Mouse (Mus musculus) midbrain, embryonic 11.5 days (tissue): ENCODE measurements around the gene Copg1. TPM values are rescaled to one million over a fixed set of nuclear protein-coding genes. Genes with fewer than 3 reads are reported as not detected.
"Not testable (repeated sequence)": the region's sequence is repeated elsewhere in the genome, so short reads cannot be mapped to it uniquely, and the experiment has no call there.

Experiments
- ATAC-seq: fragments of 200-750 bp; cut with Nextera tagmentation; 2 replicates; pipeline ENCODE4 v1.8.0; 2017; ENCODE audit warnings: moderate TSS enrichment, moderate library complexity; ENCODE audit not compliant: low FRiP score
- DNase-seq: peaks from one replicate; pipeline ENCODE4 v3.0.0; 2015; ENCODE audit warnings: low spot score; ENCODE audit errors: missing footprints
- H3K27ac ChIP-seq: fragments of 300-500 bp; sonication (generic); 2 replicates; pipeline ENCODE4 v1.5.1; 2014; ENCODE audit warnings: low read depth, low read length
- H3K27me3 ChIP-seq: fragments of 300-500 bp; sonication (generic); 2 replicates; pipeline ENCODE4 v1.6.1; 2014; ENCODE audit warnings: mild to moderate bottlenecking, low read length, moderate library complexity, mixed read lengths; ENCODE audit not compliant: control insufficient read depth, insufficient read depth
- H3K36me3 ChIP-seq: fragments of 300-500 bp; sonication (generic); 2 replicates; pipeline ENCODE4 v1.6.1; 2014; ENCODE audit warnings: mild to moderate bottlenecking, low read length, moderate library complexity, mixed read lengths; ENCODE audit not compliant: control insufficient read depth, insufficient read depth
- H3K4me1 ChIP-seq: fragments of 300-500 bp; sonication (generic); 2 replicates; pipeline ENCODE4 v1.6.1; 2014; ENCODE audit warnings: low read length; ENCODE audit not compliant: control insufficient read depth, insufficient read depth
- H3K4me2 ChIP-seq: fragments of 300-500 bp; sonication (generic); 2 replicates; pipeline ENCODE4 v1.6.1; 2014; ENCODE audit warnings: mild to moderate bottlenecking, moderate library complexity
- H3K4me3 ChIP-seq: fragments of 300-500 bp; sonication (generic); 2 replicates; pipeline ENCODE4 v1.5.1; 2014; ENCODE audit warnings: low read depth, low read length
- H3K9ac ChIP-seq: fragments of 300-500 bp; sonication (generic); 2 replicates; pipeline ENCODE4 v1.6.1; 2014; ENCODE audit warnings: low read length
- H3K9me3 ChIP-seq: fragments of 300-500 bp; sonication (generic); 2 replicates; pipeline ENCODE4 v1.6.1; 2016; ENCODE audit warnings: low read length; ENCODE audit not compliant: control insufficient read depth
- WGBS: fragments of 180-500 bp; shearing (Covaris S2); extraction: QIAGEN DNeasy Blood & Tissue Kit; methylation state at CpG from one replicate; pipeline ENCODE4 v1.1.7; 2014; 5-methylcytosine and 5-hydroxymethylcytosine counted together
- polyA plus RNA-seq: library from polyadenylated mRNA; unstranded; fragments of >200 nt; fragmentation: Nextera tagmentation; extraction: Ambion mirVana; gene quantifications from 2 replicates; pipeline ENCODE4 v1.2.1, GENCODE M21; 2014

Copg1 gene
- polyA plus RNA-seq, 1 experiment from 2014 or later, result 132 TPM

- no peak overlapping the region for H3K4me3 ChIP-seq
- H3K36me3 ChIP-seq, result peaks cover 3% of the 10 kb centered on the region; the same call in 1 of the 2 replicates
- no peaks in the 10 kb centered on the region for H3K9me3 ChIP-seq
- no peaks in the 10 kb centered on the region for H3K27me3 ChIP-seq
- peaks cover 11% of the 10 kb centered on the region for H3K4me1 ChIP-seq
- DNase-seq (no peak), ATAC-seq (no peak)
- no peak overlapping the region for H3K4me2 ChIP-seq
- H3K9ac ChIP-seq, result no peak overlapping the region
- H3K27ac ChIP-seq, result no peak overlapping the region
- WGBS, result 89% methylated on average over 5 of the region's 5 CpGs
Observed at GRCm38 (mm10) chr6:87915939-87916338, 28.3 kb downstream of the Copg1 start.

GRCm38 (mm10) chr6:87921201-87921600 lies 33.6 kb downstream of the Copg1 start:
- H3K27me3 ChIP-seq, result no peaks in the 10 kb centered on the region
- WGBS, result 93% methylated on average over 4 of the region's 4 CpGs

GRCm38 (mm10) chr6:87923624-87924023 lies 36.0 kb downstream of the Copg1 start:
- no peak overlapping the region for H3K4me3 ChIP-seq
- no peak overlapping the region for H3K4me2 ChIP-seq
- H3K9me3 ChIP-seq, result no peaks in the 10 kb centered on the region
- H3K36me3 ChIP-seq, result peaks cover 7% of the 10 kb centered on the region
- no peak overlapping the region for H3K9ac ChIP-seq
- H3K27me3 ChIP-seq, result no peaks in the 10 kb centered on the region
- no peak overlapping the region for H3K27ac ChIP-seq
- H3K4me1 ChIP-seq, result no peaks in the 10 kb centered on the region
- DNase-seq (no peak), ATAC-seq (no peak)
- 94% methylated on average over 1 of the region's 1 CpGs for WGBS

More at GRCm38 (mm10) chr6:87921201-87921600, 33.6 kb downstream of the Copg1 start:
- Histone ChIP-seq H3K9me3 (no peaks in the 10 kb centered on the region), H3K4me1 (no peaks in the 10 kb centered on the region), H3K4me3 (no peak overlapping the region), H3K27ac (no peak overlapping the region), H3K36me3 (peaks cover 7% of the 10 kb centered on the region), H3K9ac (no peak overlapping the region), H3K4me2 (no peak overlapping the region)
- no peak for DNase-seq
- ATAC-seq, result no peak

DNA sequence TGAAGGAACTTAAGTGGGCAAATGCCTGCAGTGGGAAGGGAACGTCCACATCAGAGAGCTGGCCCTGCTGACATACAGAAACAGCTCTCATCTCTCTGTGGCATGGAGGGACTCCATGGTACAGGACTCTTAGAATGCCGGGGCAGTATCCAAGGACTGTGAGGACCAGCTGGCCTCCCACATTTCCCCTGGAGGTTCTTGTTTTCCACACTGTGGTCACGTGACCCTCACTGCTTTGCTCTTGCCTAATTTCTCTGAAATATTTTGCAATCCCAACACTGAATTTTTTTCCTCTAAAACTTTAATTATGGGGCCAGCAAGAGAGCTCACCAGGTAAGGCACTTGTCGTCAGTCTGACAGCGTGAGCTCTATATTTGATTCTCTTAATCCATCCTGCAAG lies 47.4 kb downstream of the Copg1 start:
- H3K4me3 ChIP-seq, result no peak overlapping the region
- H3K27me3 ChIP-seq, result no peaks in the 10 kb centered on the region
- H3K9me3 ChIP-seq, result no peaks in the 10 kb centered on the region; the same call in 1 of the 2 replicates
- peaks cover 2% of the 10 kb centered on the region; the same call in 1 of the 2 replicates for H3K4me1 ChIP-seq
- H3K9ac ChIP-seq, result no peak overlapping the region
- peaks cover 6% of the 10 kb centered on the region; the same call in 1 of the 2 replicates for H3K36me3 ChIP-seq
- no peak overlapping the region for H3K27ac ChIP-seq
- DNase-seq, result no peak
- no peak for ATAC-seq
- WGBS, result 91% methylated on average over 5 of the region's 5 CpGs
- H3K4me2 ChIP-seq, result no peak overlapping the region

GRCm38 (mm10) chr6:87937178-87937788 lies 49.7 kb downstream of the Copg1 start:
- Histone ChIP-seq H3K9me3 (no peaks in the 10 kb centered on the region), H3K4me3 (no peak overlapping the region), H3K27ac (peak overlapping the region; percentile 54; the same call in 1 of the 2 replicates), H3K36me3 (peaks cover 6% of the 10 kb centered on the region; the same call in 1 of the 2 replicates), H3K9ac (no peak overlapping the region), H3K4me2 (no peak overlapping the region), H3K27me3 (no peaks in the 10 kb centered on the region), H3K4me1 (peaks cover 2% of the 10 kb centered on the region; the same call in 1 of the 2 replicates)
- 42% methylated on average over 19 of the region's 19 CpGs for WGBS
- DNase-seq (peak; percentile 90), ATAC-seq (peak; percentile 99)

GRCm38 (mm10) chr6:87938941-87939340 lies 51.3 kb downstream of the Copg1 start:
- ATAC-seq (no peak), DNase-seq (no peak)
- Histone ChIP-seq H3K27me3 (no peaks in the 10 kb centered on the region), H3K36me3 (peaks cover 3% of the 10 kb centered on the region; the same call in 1 of the 2 replicates), H3K9ac (no peak overlapping the region), H3K4me2 (no peak overlapping the region), H3K4me1 (peaks cover 2% of the 10 kb centered on the region; the same call in 1 of the 2 replicates), H3K27ac (no peak overlapping the region), H3K4me3 (no peak overlapping the region), H3K9me3 (no peaks in the 10 kb centered on the region)
- 88% methylated on average over 3 of the region's 3 CpGs for WGBS

GRCm38 (mm10) chr6:87942179-87942578 lies 54.6 kb downstream of the Copg1 start:
- no peak overlapping the region for H3K4me2 ChIP-seq
- peaks cover 2% of the 10 kb centered on the region; the same call in 1 of the 2 replicates for H3K4me1 ChIP-seq
- H3K9ac ChIP-seq, result no peak overlapping the region
- H3K27me3 ChIP-seq, result no peaks in the 10 kb centered on the region
- H3K4me3 ChIP-seq, result no peak overlapping the region
- no peaks in the 10 kb centered on the region for H3K9me3 ChIP-seq
- 83% methylated on average over 7 of the region's 7 CpGs for WGBS
- ATAC-seq (no peak), DNase-seq (no peak)
- no peaks in the 10 kb centered on the region for H3K36me3 ChIP-seq
- H3K27ac ChIP-seq, result no peak overlapping the region

DNA sequence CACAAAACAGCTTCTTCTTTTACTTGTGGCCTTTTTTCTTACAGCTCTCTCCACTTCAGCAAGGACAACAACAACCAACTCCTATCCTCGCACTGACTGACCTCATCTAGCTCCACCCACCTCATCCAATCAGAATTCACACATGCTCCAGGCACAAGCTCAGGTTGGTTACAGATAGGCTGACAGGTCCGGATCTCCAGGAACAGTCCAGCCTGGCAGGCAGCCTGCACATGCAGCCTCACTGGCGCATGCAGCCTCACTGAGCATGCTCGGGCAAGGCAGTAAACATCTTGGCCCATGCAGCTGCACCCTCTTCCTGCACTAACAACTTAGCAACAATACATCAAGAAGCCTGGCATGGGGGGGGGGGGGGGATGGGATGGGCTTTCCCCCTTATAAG lies 74.8 kb downstream of the Copg1 start:
- 70% methylated on average over 4 of the region's 4 CpGs for WGBS
- not testable (repeated sequence) for H3K27ac ChIP-seq, H3K4me2 ChIP-seq, H3K36me3 ChIP-seq, DNase-seq, H3K9me3 ChIP-seq, ATAC-seq, H3K4me1 ChIP-seq, H3K9ac ChIP-seq, H3K4me3 ChIP-seq, H3K27me3 ChIP-seq
